Mouse (Mus musculus) embryonic facial prominence, embryonic 10.5 days (tissue): ENCODE measurements around the gene Alg2. TPM values are rescaled to one million over a fixed set of nuclear protein-coding genes. Genes with fewer than 3 reads are reported as not detected.

ENCODE experiments used
- DNase-seq: peaks from one replicate; pipeline ENCODE4 v3.0.0-alpha.2; 2017; ENCODE audit warnings: low spot score
- H3K27ac ChIP-seq: fragments of 300-500 bp; sonication (generic); replicated peaks from 2 replicates; pipeline ENCODE4 v1.5.1; 2016; ENCODE audit warnings: mild to moderate bottlenecking
- H3K27me3 ChIP-seq: fragments of 300-500 bp; sonication (generic); replicated peaks from 2 replicates; pipeline ENCODE4 v1.6.1; 2016; ENCODE audit warnings: low read depth, mild to moderate bottlenecking; ENCODE audit not compliant: poor library complexity, severe bottlenecking
- H3K36me3 ChIP-seq: fragments of 300-500 bp; sonication (generic); replicated peaks from 2 replicates; pipeline ENCODE4 v1.6.1; 2016; ENCODE audit warnings: mild to moderate bottlenecking, moderate library complexity
- H3K4me1 ChIP-seq: fragments of 300-500 bp; sonication (generic); 2 replicates; pipeline ENCODE4 v1.6.1; 2016
- H3K4me3 ChIP-seq: fragments of 300-500 bp; sonication (generic); 2 replicates; pipeline ENCODE4 v1.5.1; 2016; ENCODE audit warnings: mild to moderate bottlenecking, moderate library complexity
- H3K9me3 ChIP-seq: fragments of 300-500 bp; sonication (generic); 2 replicates; pipeline ENCODE4 v1.6.1; 2016; ENCODE audit warnings: mild to moderate bottlenecking
- WGBS: fragments of 180-500 bp; shearing (Covaris S2); methylation state at CpG from one replicate; pipeline ENCODE4 v1.1.7; 2016; 5-methylcytosine and 5-hydroxymethylcytosine counted together
- polyA plus RNA-seq: library from polyadenylated mRNA; unstranded; fragments of >200 nt; fragmentation: Nextera tagmentation; extraction: Ambion mirVana; gene quantifications from 2 replicates; pipeline ENCODE4 v1.2.1, GENCODE M21; 2016

The Alg2 gene
- polyA plus RNA-seq, 1 experiment from 2014 or later: 83.3 TPM

- H3K27ac ChIP-seq: no peak overlapping the region
- DNase-seq: no peak
- H3K36me3 ChIP-seq: no peaks in the 10 kb centered on the region
- no peaks in the 10 kb centered on the region for H3K9me3 ChIP-seq
- peaks cover 18% of the 10 kb centered on the region for H3K27me3 ChIP-seq
- 90% methylated on average over 11 of the region's 11 CpGs for WGBS
- H3K4me3 ChIP-seq: no peak overlapping the region
- peaks cover 12% of the 10 kb centered on the region for H3K4me1 ChIP-seq
These were observed 33.2 kb downstream of the Alg2 start for GRCm38 (mm10) chr4:47440951-47441350.

DNA sequence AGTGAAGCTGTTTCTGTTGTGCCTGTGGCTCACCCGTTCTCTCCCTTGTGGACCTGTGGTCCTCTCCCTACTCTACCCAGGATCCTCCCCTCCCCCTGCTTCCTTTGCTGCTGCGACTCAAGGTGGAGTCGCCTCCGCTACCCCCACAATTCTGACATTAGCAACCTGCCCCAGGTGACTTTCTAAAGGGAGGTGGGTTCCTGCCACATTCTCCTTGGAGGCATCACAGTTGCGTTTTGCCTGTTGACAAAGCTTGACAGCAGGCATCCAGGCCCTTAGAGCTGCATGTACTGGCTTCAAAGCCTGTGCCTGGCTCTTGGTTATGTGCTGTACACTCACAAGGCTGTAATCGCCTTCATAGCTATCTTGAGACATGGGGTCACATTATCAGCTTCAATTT is 35.2 kb downstream of the Alg2 start:
- H3K9me3 ChIP-seq: no peaks in the 10 kb centered on the region
- H3K4me3 ChIP-seq: no peak overlapping the region
- H3K27ac ChIP-seq: no peak overlapping the region
- H3K36me3 ChIP-seq: no peaks in the 10 kb centered on the region
- H3K27me3 ChIP-seq: peaks cover 21% of the 10 kb centered on the region
- DNase-seq: peak; percentile 7
- H3K4me1 ChIP-seq: peaks cover 12% of the 10 kb centered on the region
- 80% methylated on average over 6 of the region's 6 CpGs for WGBS

- Histone ChIP-seq H3K27ac (peak overlapping the region; percentile 93), H3K4me1 (peaks cover 12% of the 10 kb centered on the region), H3K36me3 (no peaks in the 10 kb centered on the region), H3K27me3 (peaks cover 21% of the 10 kb centered on the region), H3K9me3 (no peaks in the 10 kb centered on the region), H3K4me3 (peak overlapping the region; percentile 72)
- WGBS: under 1% methylated on average over 33 of the region's 33 CpGs
- peak; percentile 91 for DNase-seq
These were observed 36.5 kb downstream of the Alg2 start for GRCm38 (mm10) chr4:47437365-47438340.

DNA sequence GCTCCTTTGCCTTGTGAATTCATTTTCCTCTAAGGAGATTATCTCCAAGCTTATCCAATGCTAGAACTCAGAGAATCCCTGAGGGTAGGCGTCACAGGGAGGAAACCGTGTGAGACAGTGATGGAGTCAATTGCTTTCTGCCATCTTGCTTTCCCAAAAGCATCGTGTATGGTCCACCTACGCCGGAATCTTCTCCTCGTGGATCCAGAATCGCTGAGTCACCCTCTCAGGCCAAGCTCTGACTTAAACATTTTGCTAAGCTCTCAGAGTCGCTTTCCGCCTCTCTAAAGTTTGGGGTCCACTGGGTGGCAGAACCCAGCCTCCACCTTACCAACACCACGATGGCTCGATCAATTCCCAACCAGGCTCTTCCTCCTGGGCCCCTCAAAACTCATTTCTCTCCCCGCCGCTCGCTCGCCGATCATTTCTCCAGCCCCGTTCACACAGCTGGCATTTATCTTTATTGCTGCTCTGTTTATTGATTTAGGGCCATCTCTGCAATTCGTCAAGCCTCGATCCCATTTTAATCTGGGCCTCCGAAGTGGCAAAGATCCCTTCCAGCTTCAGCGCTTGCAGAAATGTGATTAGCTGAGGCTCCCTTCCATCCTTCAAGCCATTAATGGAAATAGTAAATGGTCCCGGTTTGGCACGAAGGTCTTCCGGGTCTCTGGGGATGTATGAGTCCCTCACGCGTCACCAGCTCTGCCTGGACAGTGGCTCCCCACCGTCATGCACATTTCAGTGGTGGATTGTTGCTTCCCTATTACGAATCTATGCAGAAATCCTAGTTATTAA is 38.4 kb downstream of the Alg2 start:
- Histone ChIP-seq H3K27ac (no peak overlapping the region), H3K36me3 (no peaks in the 10 kb centered on the region), H3K4me3 (no peak overlapping the region), H3K9me3 (no peaks in the 10 kb centered on the region), H3K4me1 (peaks cover 12% of the 10 kb centered on the region), H3K27me3 (peaks cover 21% of the 10 kb centered on the region)
- 83% methylated on average over 28 of the region's 28 CpGs for WGBS
- DNase-seq: peak; percentile 7

DNA sequence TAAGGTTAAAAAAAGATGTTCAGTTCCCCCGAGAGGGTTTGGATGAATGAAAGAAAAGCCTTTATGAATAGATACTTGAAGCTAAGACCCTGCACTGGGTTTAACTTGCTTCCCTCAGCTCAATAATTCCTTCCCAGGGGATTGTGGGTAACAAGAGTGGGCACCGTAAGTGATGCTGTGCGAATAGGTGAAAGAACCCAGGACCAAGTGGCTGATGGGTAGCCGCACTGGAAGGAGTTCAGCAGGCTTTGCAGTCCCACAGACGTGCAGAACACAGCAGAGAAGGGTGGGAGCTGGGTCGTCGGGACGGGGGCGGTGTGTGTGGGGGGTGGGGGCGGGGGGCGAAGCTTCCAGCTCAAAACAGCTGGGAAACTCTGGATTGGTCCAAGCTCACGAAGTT is 39.0 kb downstream of the Alg2 start:
- 73% methylated on average over 12 of the region's 12 CpGs for WGBS

DNA sequence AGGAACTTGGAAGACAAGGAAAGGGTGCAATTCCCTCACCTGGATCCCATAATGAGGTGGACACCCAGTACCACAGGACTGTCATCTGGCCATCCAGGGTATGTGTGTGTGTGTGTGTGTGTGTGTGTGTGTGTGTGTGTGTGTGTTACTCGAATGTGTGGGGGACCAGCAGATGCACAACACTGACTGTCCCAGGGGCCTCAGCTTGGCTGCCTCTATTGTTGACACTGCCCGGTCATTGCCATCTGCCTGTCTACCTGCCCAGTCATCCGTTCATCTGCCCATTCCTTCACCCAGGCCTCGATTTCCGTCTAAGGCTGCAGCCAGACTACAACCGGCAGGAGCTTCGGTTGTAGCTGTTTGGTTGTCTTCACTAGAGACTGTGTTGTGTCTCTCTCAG is 41.4 kb downstream of the Alg2 start:
- no peaks in the 10 kb centered on the region for H3K9me3 ChIP-seq
- no peak overlapping the region for H3K4me3 ChIP-seq
- no peaks in the 10 kb centered on the region for H3K36me3 ChIP-seq
- H3K27ac ChIP-seq: no peak overlapping the region
- 90% methylated on average over 7 of the region's 7 CpGs for WGBS
- H3K4me1 ChIP-seq: peaks cover 7% of the 10 kb centered on the region
- DNase-seq: no peak
- H3K27me3 ChIP-seq: peaks cover 17% of the 10 kb centered on the region

More for the DNA sequence above, 39.0 kb downstream of the Alg2 start:
- Histone ChIP-seq H3K36me3 (no peaks in the 10 kb centered on the region), H3K4me1 (peaks cover 12% of the 10 kb centered on the region), H3K9me3 (no peaks in the 10 kb centered on the region), H3K4me3 (no peak overlapping the region), H3K27ac (no peak overlapping the region), H3K27me3 (peaks cover 21% of the 10 kb centered on the region)
- DNase-seq: peak; percentile 7

DNA sequence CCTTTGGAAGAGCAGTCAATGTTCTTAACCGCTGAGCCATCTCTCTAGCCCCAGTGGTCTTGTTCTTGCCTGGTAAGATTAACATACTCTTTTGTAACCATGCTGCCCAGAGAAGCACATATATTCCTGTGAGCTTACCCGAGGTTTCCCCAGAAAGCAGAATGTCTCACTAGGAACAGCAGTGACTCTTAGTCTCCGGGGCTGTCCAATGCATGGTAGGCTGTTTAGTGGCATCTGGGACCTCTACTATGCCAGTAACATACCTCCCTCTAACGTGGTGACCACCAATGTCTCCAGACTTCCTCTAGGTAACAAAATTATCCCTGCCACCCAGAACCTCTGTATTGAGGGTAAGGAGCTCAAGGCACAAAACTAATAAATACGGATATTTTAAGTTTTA is 43.1 kb downstream of the Alg2 start:
- DNase-seq: no peak
- WGBS: 89% methylated on average over 5 of the region's 5 CpGs
- Histone ChIP-seq H3K9me3 (no peaks in the 10 kb centered on the region), H3K36me3 (no peaks in the 10 kb centered on the region), H3K27ac (no peak overlapping the region), H3K4me3 (no peak overlapping the region), H3K4me1 (no peaks in the 10 kb centered on the region), H3K27me3 (peaks cover 4% of the 10 kb centered on the region)

DNA sequence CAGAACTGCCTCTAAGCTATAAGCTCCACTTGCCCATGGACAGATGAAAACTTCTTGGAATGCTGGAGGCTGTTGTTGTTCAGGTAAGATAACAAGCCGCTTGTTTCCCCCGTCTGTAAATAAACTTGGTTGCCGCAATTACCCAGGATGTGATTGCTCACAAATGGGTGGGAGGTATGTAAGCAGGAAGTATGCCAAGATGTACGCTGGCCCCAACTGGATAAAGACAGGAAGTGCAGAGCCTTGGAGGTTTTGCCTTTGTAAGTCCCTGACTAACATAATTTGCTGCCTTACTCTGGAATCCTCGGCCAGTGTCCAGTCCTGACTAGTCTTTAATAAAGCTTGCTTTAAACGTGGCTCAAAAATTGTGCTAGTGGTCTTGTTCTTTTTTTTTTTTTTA is 43.6 kb downstream of the Alg2 start:
- H3K27me3 ChIP-seq: peaks cover 5% of the 10 kb centered on the region; the same call in 1 of the 2 replicates
- DNase-seq: no peak
- whole genome bisulfite sequencing: 61% methylated on average over 6 of the region's 6 CpGs

GRCm38 (mm10) chr4:47427606-47428005 is 46.5 kb downstream of the Alg2 start:
- Histone ChIP-seq H3K27me3 (peaks cover 13% of the 10 kb centered on the region; the same call in 1 of the 2 replicates), H3K4me3 (no peak overlapping the region), H3K27ac (no peak overlapping the region), H3K36me3 (no peaks in the 10 kb centered on the region), H3K9me3 (no peaks in the 10 kb centered on the region), H3K4me1 (peaks cover 22% of the 10 kb centered on the region)
- DNase-seq: no peak
- WGBS: 66% methylated on average over 3 of the region's 3 CpGs

More for the DNA sequence above, 43.6 kb downstream of the Alg2 start:
- no peak overlapping the region for H3K27ac ChIP-seq
- no peaks in the 10 kb centered on the region for H3K4me1 ChIP-seq
- no peak overlapping the region for H3K4me3 ChIP-seq
- H3K36me3 ChIP-seq: no peaks in the 10 kb centered on the region
- H3K9me3 ChIP-seq: no peaks in the 10 kb centered on the region

DNA sequence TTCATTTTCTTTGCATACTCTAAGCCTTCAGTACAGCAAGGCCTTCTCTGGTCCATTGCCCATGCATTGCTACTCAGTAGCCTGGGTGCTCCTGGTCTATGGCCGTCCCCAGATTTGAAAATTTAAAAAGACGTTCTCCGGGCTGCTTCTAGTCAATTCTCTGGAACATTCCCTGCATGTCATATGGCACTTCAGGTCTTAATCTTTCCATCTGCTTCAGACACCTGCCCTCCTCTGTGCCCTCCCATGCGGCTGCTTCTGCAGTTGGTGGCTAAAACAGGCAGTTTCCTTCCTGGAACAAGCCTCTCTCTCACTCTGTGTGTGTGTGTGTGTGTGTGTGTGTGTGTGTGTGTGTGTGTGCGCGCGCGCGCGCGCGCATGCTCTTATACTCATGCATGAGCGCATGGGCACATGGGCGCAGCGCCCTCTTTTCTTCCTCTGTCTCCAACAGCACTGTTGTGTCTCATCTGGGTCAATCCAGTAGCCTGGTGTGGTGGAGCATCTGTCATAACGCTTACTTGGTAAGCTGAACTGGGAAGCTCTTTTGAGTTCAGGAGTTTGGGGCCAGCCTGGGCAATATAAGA is 48.8 kb downstream of the Alg2 start:
- peak; percentile 12 for DNase-seq
- Histone ChIP-seq H3K36me3 (no peaks in the 10 kb centered on the region), H3K27ac (no peak overlapping the region), H3K4me1 (peaks cover 38% of the 10 kb centered on the region), H3K27me3 (peaks cover 13% of the 10 kb centered on the region; the same call in 1 of the 2 replicates), H3K4me3 (no peak overlapping the region), H3K9me3 (no peaks in the 10 kb centered on the region)
- WGBS: 90% methylated on average over 16 of the region's 16 CpGs

DNA sequence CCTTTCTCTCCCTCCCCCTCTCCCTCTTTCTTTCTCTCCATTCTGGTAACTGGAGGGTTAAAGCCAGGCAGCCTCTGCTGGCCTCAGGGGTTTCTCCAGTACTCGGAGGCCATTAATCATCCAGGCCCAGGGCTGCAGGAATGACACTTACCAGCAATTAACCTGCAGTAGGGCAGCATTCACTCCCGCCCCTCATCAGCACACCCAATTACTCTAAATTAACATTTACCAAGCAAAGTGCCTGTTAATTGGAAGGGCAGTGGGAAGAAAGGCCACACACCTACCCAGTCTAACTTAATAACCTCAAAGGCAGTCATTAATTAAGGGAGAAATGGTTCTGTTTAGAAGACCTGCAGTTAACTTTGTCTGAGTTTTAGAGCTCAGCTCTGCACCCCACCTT is 49.8 kb downstream of the Alg2 start:
- 11% methylated on average over 2 of the region's 2 CpGs for WGBS
- Histone ChIP-seq H3K27ac (no peak overlapping the region), H3K27me3 (peaks cover 13% of the 10 kb centered on the region; the same call in 1 of the 2 replicates), H3K4me1 (peaks cover 42% of the 10 kb centered on the region), H3K36me3 (no peaks in the 10 kb centered on the region), H3K9me3 (no peaks in the 10 kb centered on the region), H3K4me3 (no peak overlapping the region)
- no peak for DNase-seq

DNA sequence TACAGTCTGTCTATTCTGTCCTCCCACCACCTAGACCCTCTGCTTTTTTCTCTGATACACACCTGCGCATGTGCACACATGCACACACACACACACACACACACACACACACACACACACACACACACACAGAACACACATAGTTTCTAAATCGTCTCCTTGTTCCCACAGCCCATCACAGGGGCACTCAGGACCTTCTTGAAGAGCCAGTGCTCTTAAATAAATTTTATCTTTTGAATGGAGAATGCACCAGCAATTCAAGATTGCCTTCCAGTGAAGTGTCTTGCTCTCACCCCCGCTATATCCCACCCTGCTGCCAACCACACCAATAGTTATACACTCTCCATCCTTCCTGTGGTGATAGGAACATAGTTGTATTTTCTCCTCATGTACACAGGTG is 51.2 kb downstream of the Alg2 start:
- Histone ChIP-seq H3K27me3 (peaks cover 13% of the 10 kb centered on the region; the same call in 1 of the 2 replicates), H3K4me1 (peaks cover 42% of the 10 kb centered on the region), H3K4me3 (no peak overlapping the region), H3K27ac (no peak overlapping the region), H3K36me3 (no peaks in the 10 kb centered on the region), H3K9me3 (no peaks in the 10 kb centered on the region)
- DNase-seq: no peak
- WGBS: 83% methylated on average over 3 of the region's 3 CpGs
